Mouse (Mus musculus): ENCODE measurements around the gene Mbtd1. TPM values are rescaled to one million over a fixed set of nuclear protein-coding genes. Genes with fewer than 3 reads are reported as not detected.

Mbtd1 gene
- polyA plus RNA-seq, 1 experiment from 2014 or later, result 8.9 TPM

DNA sequence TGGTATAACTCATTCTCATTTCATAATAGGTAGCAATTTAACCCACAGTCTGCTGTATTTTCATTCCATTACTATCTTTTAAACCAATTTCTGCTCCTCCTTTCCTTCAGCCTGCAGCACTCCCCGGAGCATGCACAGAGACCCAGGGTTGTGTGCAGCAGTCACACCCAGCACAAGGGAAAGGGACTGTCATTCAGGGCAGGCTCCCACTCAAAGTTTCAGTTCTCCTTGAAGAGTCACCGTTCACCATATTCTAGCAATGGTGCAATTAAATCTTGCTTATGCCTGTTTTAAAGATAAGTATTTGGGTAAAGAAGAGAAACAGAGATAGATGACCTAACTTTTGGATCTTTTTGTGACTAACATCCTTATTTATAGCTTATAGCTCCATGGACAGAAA, 24.5 kb upstream of the Mbtd1 start:
- WGBS, result 88% methylated on average over 2 of the region's 2 CpGs
- no peaks in the 10 kb centered on the region for H3K4me1 ChIP-seq (replicated peaks; ENCODE audit: control insufficient read depth, insufficient read depth)
- peaks cover 9% of the 10 kb centered on the region; the same call in 1 of the 2 replicates for H3K36me3 ChIP-seq (ENCODE audit: control insufficient read depth, insufficient read depth, low read length)
- no peak overlapping the region for H3K27ac ChIP-seq (replicated peaks)
- no peak overlapping the region for H3K4me2 ChIP-seq (replicated peaks; ENCODE audit: low read depth)
- H3K27me3 ChIP-seq (ENCODE audit: control insufficient read depth, insufficient read depth, low read length), result no peaks in the 10 kb centered on the region
- ATAC-seq (ENCODE audit: low FRiP score, low TSS enrichment) (no peak), DNase-seq (ENCODE audit: low spot score) (no peak)
- no peak overlapping the region for H3K9ac ChIP-seq (ENCODE audit: low read length)
- TF ChIP-seq EP300 (optimal IDR thresholded peaks at IDR 0.05) (no peak), CTCF (IDR thresholded peaks at IDR 0.05; ENCODE audit: low read depth) (no peak)
- no peaks in the 10 kb centered on the region for H3K9me3 ChIP-seq (ENCODE audit: control insufficient read depth, low read length)
- H3K4me3 ChIP-seq (ENCODE audit: low read depth, low read length), result no peak overlapping the region

- H3K9ac ChIP-seq (ENCODE audit: low read length), result no peak overlapping the region
- no peaks in the 10 kb centered on the region for H3K4me1 ChIP-seq (replicated peaks; ENCODE audit: control insufficient read depth, insufficient read depth)
- no peak overlapping the region for H3K27ac ChIP-seq (replicated peaks)
- WGBS, result 91% methylated on average over 4 of the region's 4 CpGs
- no peak overlapping the region for H3K4me2 ChIP-seq (replicated peaks; ENCODE audit: low read depth)
- H3K4me3 ChIP-seq (ENCODE audit: low read depth, low read length), result no peak overlapping the region
- no peak for ATAC-seq (ENCODE audit: low FRiP score, low TSS enrichment)
- H3K27me3 ChIP-seq (ENCODE audit: control insufficient read depth, insufficient read depth, low read length), result no peaks in the 10 kb centered on the region
- no peak for DNase-seq (ENCODE audit: low spot score)
- no peak for TF ChIP-seq EP300 (optimal IDR thresholded peaks at IDR 0.05)
- no peak for TF ChIP-seq CTCF (IDR thresholded peaks at IDR 0.05; ENCODE audit: low read depth)
- H3K36me3 ChIP-seq (ENCODE audit: control insufficient read depth, insufficient read depth, low read length), result peaks cover 9% of the 10 kb centered on the region; the same call in 1 of the 2 replicates
- no peaks in the 10 kb centered on the region for H3K9me3 ChIP-seq (ENCODE audit: control insufficient read depth, low read length)
Measured at GRCm38 (mm10) chr11:93862045-93862623, 23.5 kb upstream of the Mbtd1 start.

GRCm38 (mm10) chr11:93862638-93863037, 23.0 kb upstream of the Mbtd1 start:
- Histone ChIP-seq H3K4me3 (ENCODE audit: low read depth, low read length) (no peak overlapping the region), H3K9ac (ENCODE audit: low read length) (no peak overlapping the region), H3K27me3 (ENCODE audit: control insufficient read depth, insufficient read depth, low read length) (no peaks in the 10 kb centered on the region), H3K4me1 (replicated peaks; ENCODE audit: control insufficient read depth, insufficient read depth) (no peaks in the 10 kb centered on the region), H3K4me2 (replicated peaks; ENCODE audit: low read depth) (no peak overlapping the region), H3K9me3 (ENCODE audit: control insufficient read depth, low read length) (no peaks in the 10 kb centered on the region), H3K36me3 (ENCODE audit: control insufficient read depth, insufficient read depth, low read length) (peaks cover 9% of the 10 kb centered on the region; the same call in 1 of the 2 replicates), H3K27ac (replicated peaks) (no peak overlapping the region)
- DNase-seq (ENCODE audit: low spot score) (no peak), ATAC-seq (ENCODE audit: low FRiP score, low TSS enrichment) (no peak)
- WGBS, result 91% methylated on average over 1 of the region's 1 CpGs
- TF ChIP-seq EP300 (optimal IDR thresholded peaks at IDR 0.05), result no peak
- no peak for TF ChIP-seq CTCF (IDR thresholded peaks at IDR 0.05; ENCODE audit: low read depth)

DNA sequence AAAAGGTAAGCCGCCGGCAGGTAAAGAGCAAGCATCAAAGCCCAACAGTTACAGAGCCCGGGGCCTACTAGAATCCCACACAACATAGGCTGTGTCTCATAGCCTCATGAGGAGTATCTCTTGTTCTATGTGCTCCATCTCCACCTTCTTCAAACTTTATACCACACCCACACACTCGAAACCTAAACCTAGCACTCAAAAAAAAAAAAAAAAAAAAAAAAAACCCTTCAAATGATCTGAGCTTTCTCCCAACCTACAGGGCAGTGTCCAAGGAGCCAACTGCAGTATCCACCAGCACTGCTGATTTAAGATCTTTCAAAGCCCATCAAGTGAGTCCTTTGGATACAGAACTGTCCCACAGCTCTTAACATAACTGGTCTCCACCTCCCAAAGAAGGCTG, 1.6 kb upstream of the Mbtd1 start:
- 81% methylated on average over 4 of the region's 4 CpGs for WGBS
- 0 out of 2 replicates have a peak, but pooled peaks cover 3% of the 10 kb centered on the region for H3K4me1 ChIP-seq (replicated peaks; ENCODE audit: control insufficient read depth, insufficient read depth)
- no peak overlapping the region for H3K27ac ChIP-seq (replicated peaks)
- no peak overlapping the region for H3K9ac ChIP-seq (ENCODE audit: low read length)
- TF ChIP-seq EP300 (optimal IDR thresholded peaks at IDR 0.05) (no peak), CTCF (IDR thresholded peaks at IDR 0.05; ENCODE audit: low read depth) (no peak)
- no peak for DNase-seq (ENCODE audit: low spot score)
- no peak overlapping the region for H3K4me3 ChIP-seq (ENCODE audit: low read depth, low read length)
- H3K4me2 ChIP-seq (replicated peaks; ENCODE audit: low read depth), result 0 out of 2 replicates have a peak overlapping the region, but pooled peaks have one; percentile 85
- no peaks in the 10 kb centered on the region for H3K27me3 ChIP-seq (ENCODE audit: control insufficient read depth, insufficient read depth, low read length)
- ATAC-seq (ENCODE audit: low FRiP score, low TSS enrichment), result no peak
- 0 out of 2 replicates have a peak, but pooled peaks cover 2% of the 10 kb centered on the region for H3K36me3 ChIP-seq (ENCODE audit: control insufficient read depth, insufficient read depth, low read length)
- no peaks in the 10 kb centered on the region for H3K9me3 ChIP-seq (ENCODE audit: control insufficient read depth, low read length)

DNA sequence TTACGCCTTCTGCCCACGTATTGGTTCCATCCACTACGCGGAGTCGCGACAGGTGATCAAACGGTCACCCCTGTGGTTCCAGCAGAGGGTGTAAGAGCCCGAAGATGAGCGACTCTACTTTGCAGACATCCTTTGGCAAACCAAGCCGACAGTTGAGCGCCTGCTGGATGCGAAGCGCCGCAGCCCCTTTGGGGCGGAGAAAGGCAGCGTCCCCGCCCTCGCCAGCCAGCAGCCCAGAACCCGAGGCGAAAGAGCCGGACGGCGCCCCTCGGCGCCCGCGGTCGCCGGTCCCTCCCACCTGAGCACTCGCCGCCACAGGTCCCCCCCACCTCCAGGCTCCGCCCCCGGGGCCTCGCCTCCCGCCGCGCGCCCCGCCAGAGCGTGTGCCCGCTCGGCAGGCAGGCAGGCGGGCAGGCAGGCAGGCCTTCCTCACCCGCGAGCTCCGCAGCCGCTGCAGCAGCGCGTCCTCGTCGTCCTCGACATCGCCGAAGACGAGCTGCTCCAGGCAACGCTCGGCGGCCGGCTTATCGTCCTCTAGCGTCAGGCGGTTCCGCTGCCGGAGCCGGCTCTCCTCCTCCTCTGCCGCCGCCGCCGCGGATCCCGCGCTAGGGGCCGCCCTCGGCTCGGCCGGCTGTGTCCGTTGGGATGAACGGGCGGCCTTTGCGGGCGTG, 616 bp upstream of the Mbtd1 start:
- peak overlapping the region; percentile 85 for H3K4me2 ChIP-seq (replicated peaks; ENCODE audit: low read depth)
- under 1% methylated on average over 65 of the region's 81 CpGs for WGBS
- no peaks in the 10 kb centered on the region for H3K36me3 ChIP-seq (ENCODE audit: control insufficient read depth, insufficient read depth, low read length)
- peak overlapping the region; percentile 86 for H3K9ac ChIP-seq (ENCODE audit: low read length)
- H3K4me1 ChIP-seq (replicated peaks; ENCODE audit: control insufficient read depth, insufficient read depth), result 0 out of 2 replicates have a peak, but pooled peaks cover 3% of the 10 kb centered on the region
- H3K4me3 ChIP-seq (ENCODE audit: low read depth, low read length), result peak overlapping the region; percentile 99
- DNase-seq (ENCODE audit: low spot score), result peak; percentile 81
- peak overlapping the region; percentile 97 for H3K27ac ChIP-seq (replicated peaks)
- peak; percentile 61 for ATAC-seq (ENCODE audit: low FRiP score, low TSS enrichment)
- no peaks in the 10 kb centered on the region for H3K27me3 ChIP-seq (ENCODE audit: control insufficient read depth, insufficient read depth, low read length)
- no peaks in the 10 kb centered on the region for H3K9me3 ChIP-seq (ENCODE audit: control insufficient read depth, low read length)
- peak; percentile 54 for TF ChIP-seq CTCF (IDR thresholded peaks at IDR 0.05; ENCODE audit: low read depth)
- TF ChIP-seq EP300 (optimal IDR thresholded peaks at IDR 0.05), result no peak

Data from stomach, postnatal 0 days (tissue).